ENCODE assay signal across 7 mouse cellular contexts in genomic region chr8:123412560-123413170, GRCm38 (mm10). TPM values are rescaled to one million over a fixed set of nuclear protein-coding genes. Genes with fewer than 3 reads are reported as not detected.
DNase-seq lines count a peak whose midpoint lies in the region; ATAC-seq and TF ChIP-seq lines count a peak whose summit lies in the region.

No protein-coding gene starts in this region.

- H3K9me3 ChIP-seq in midbrain, embryonic 15.5 days: no peaks in the 10 kb centered on the region

- H3K4me2 ChIP-seq in midbrain, embryonic 15.5 days: peak overlapping the region; percentile 95

- peak; percentile 45 for DNase-seq in T-cell, adult 2 months (ENCODE audit: low spot score)
- DNase-seq in layer of hippocampus, adult 8-10 months (ENCODE audit: low spot score in 2 of 2): peak; percentile 82 to 86
- DNase-seq in gastrocnemius, adult 18-20 months (ENCODE audit: low spot score): no peak
- DNase-seq in kidney, postnatal 4 days: no peak

- peak; percentile 53 for ATAC-seq in CD4-positive, CD25-positive, alpha-beta regulatory T cell, adult 4 months
- no peak; the same call in 1 of the 2 replicates for ATAC-seq in midbrain, embryonic 15.5 days (replicated peaks)

- no peak overlapping the region for H3K27ac ChIP-seq in embryonic fibroblast, embryonic 13.5 days (ENCODE audit: insufficient read depth, low read length)
- H3K27ac ChIP-seq in midbrain, embryonic 15.5 days: peak overlapping the region; percentile 98

- WGBS in midbrain, embryonic 15.5 days: under 1% methylated on average over 12 of the region's 12 CpGs

- TF ChIP-seq POLR2A in embryonic fibroblast, embryonic 13.5 days (IDR thresholded peaks at IDR 0.05; ENCODE audit: low read depth, low read length): no peak

- peaks cover 15% of the 10 kb centered on the region for H3K4me1 ChIP-seq in embryonic fibroblast, embryonic 13.5 days (ENCODE audit: control insufficient read depth, insufficient read depth, low read length)
- H3K4me1 ChIP-seq in midbrain, embryonic 15.5 days: peaks cover 41% of the 10 kb centered on the region

- TF ChIP-seq CTCF in embryonic fibroblast, embryonic 13.5 days (IDR thresholded peaks at IDR 0.05; ENCODE audit: borderline replicate concordance, insufficient read depth, low read length): no peak

- H3K4me3 ChIP-seq in embryonic fibroblast, embryonic 13.5 days (ENCODE audit: insufficient read depth, low read length): peak overlapping the region; percentile 48
- peak overlapping the region; percentile 74 for H3K4me3 ChIP-seq in midbrain, embryonic 15.5 days

- H3K27me3 ChIP-seq in midbrain, embryonic 15.5 days (replicated peaks): no peaks in the 10 kb centered on the region

- H3K9ac ChIP-seq in midbrain, embryonic 15.5 days: peak overlapping the region; percentile 94

- 0 out of 2 replicates have a peak, but pooled peaks cover under 1% of the 10 kb centered on the region for H3K36me3 ChIP-seq in midbrain, embryonic 15.5 days (replicated peaks)

RNA-seq across cellular contexts. Expression of gene Tubb3, which starts 1.4 kb away (rescaled TPM):
- polyA plus RNA-seq in CD4-positive, CD25-positive, alpha-beta regulatory T cell, adult 4 months (2017; shearing (Covaris generic)): 1 to 10 TPM in 1 of 2 experiments, not detected in 1; 1.2 TPM
- 25.5 and 32.0 TPM in 2 replicates for polyA plus RNA-seq in embryonic fibroblast, embryonic 13.5 days (2011; ENCODE audit: insufficient read length, low read depth, missing spikeins)
- total RNA-seq in layer of hippocampus, adult 8-10 months (2022): 100 to 1,000 TPM; 265 to 291 (median 279) TPM
- 2,127 and 2,170 TPM in 2 replicates for polyA plus RNA-seq in midbrain, embryonic 15.5 days (2015; fragmentation: Nextera tagmentation; extraction: Ambion mirVana)
- total RNA-seq in gastrocnemius, adult 18-20 months (2021): not detected

RNA-seq across cellular contexts. Expression of gene Mc1r, which starts 5.8 kb away (rescaled TPM):
- under 1 TPM in 1 of 2 experiments, not detected in 1; 0.17 TPM for polyA plus RNA-seq in CD4-positive, CD25-positive, alpha-beta regulatory T cell, adult 4 months (2017; shearing (Covaris generic))
- polyA plus RNA-seq in embryonic fibroblast, embryonic 13.5 days (2011; ENCODE audit: insufficient read length, low read depth, missing spikeins): not detected in 2 replicates
- under 1 TPM in 1 of 4 experiments, not detected in 3; 0.08 TPM for total RNA-seq in layer of hippocampus, adult 8-10 months (2022)
- polyA plus RNA-seq in midbrain, embryonic 15.5 days (2015; fragmentation: Nextera tagmentation; extraction: Ambion mirVana): 0.10 and 0.17 TPM in 2 replicates
- total RNA-seq in gastrocnemius, adult 18-20 months (2021): not detected

RNA-seq across cellular contexts. Expression of gene Def8, which starts 10.7 kb away (rescaled TPM):
- polyA plus RNA-seq in CD4-positive, CD25-positive, alpha-beta regulatory T cell, adult 4 months (2017; shearing (Covaris generic)): 10 to 100 TPM in 1 of 2 experiments, 1 to 10 TPM in 1; 6.9 to 14.2 TPM
- 33.5 and 36.4 TPM in 2 replicates for polyA plus RNA-seq in embryonic fibroblast, embryonic 13.5 days (2011; ENCODE audit: insufficient read length, low read depth, missing spikeins)
- total RNA-seq in layer of hippocampus, adult 8-10 months (2022): 10 to 100 TPM; 48.1 to 59.4 (median 54.5) TPM
- 48.4 and 49.8 TPM in 2 replicates for polyA plus RNA-seq in midbrain, embryonic 15.5 days (2015; fragmentation: Nextera tagmentation; extraction: Ambion mirVana)
- total RNA-seq in gastrocnemius, adult 18-20 months (2021): 10 to 100 TPM; 34.6 to 43.7 TPM

RNA-seq across cellular contexts. Expression of gene Tcf25, which starts 39.1 kb away (rescaled TPM):
- 10 to 100 TPM; 83.1 to 91.9 TPM for polyA plus RNA-seq in CD4-positive, CD25-positive, alpha-beta regulatory T cell, adult 4 months (2017; shearing (Covaris generic))
- polyA plus RNA-seq in embryonic fibroblast, embryonic 13.5 days (2011; ENCODE audit: insufficient read length, low read depth, missing spikeins): 512 and 557 TPM in 2 replicates
- total RNA-seq in layer of hippocampus, adult 8-10 months (2022): 100 to 1,000 TPM; 466 to 571 (median 498) TPM
- 324 and 331 TPM in 2 replicates for polyA plus RNA-seq in midbrain, embryonic 15.5 days (2015; fragmentation: Nextera tagmentation; extraction: Ambion mirVana)
- total RNA-seq in gastrocnemius, adult 18-20 months (2021): 100 to 1,000 TPM; 128 to 130 TPM

Comparison
In these comparisons a context has a peak if more than half of its experiments do, and no peak if none do; other contexts are left out.
1. DNase-seq: peak in T-cell, adult 2 months (single experiment) and layer of hippocampus, adult 8-10 months (2 of 2); none in gastrocnemius, adult 18-20 months (single experiment) and kidney, postnatal 4 days (0 of 2).
2. RNA of gene Tubb3, which starts 1.4 kb away (polyA plus RNA-seq): 2,127 to 2,170 TPM in midbrain, embryonic 15.5 days; 25.5 to 32.0 TPM in embryonic fibroblast, embryonic 13.5 days and 1.2 TPM in CD4-positive, CD25-positive, alpha-beta regulatory T cell, adult 4 months; every median in the first group is over 10 times any median in the second.